Comparison of ENCODE assay signal across 9 mouse cellular contexts in the genomic region with DNA sequence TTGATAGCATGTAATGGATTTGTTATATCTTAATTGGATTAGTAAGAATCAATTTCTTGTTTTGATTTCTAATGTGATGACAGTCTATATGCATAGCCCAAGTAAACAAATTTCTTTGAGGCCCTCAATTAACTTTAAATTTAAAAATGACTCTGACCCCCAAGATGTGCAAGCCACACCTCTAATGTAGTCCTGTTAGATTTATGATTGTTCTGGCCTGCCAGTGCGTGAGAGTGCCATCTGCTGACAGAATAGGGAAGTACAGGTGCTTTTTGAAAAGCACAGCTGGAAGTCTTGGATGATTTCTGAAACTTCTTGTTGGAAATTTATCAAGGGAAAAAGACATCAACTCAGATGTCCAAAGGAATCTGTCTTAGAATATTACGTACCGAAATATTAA.
DNase-seq lines count a peak whose midpoint lies in the region; ATAC-seq and TF ChIP-seq lines count a peak whose summit lies in the region.
"Had no signal": no experiment of that assay in that cellular context is flagged by ENCODE, and none has a peak within 500 bp of the region (broad histone marks: within the 10 kb centered on the region; RNA-seq: fewer than 3 reads in every experiment).

No protein-coding gene starts in this region.

- no peak for ATAC-seq in forebrain, embryonic 14.5 days
- ATAC-seq in forebrain, embryonic 15.5 days (replicated peaks) = no peak
- no peak for ATAC-seq in stomach, postnatal 0 days (ENCODE audit: low FRiP score, low TSS enrichment)

- H3K9me3 ChIP-seq in forebrain, embryonic 14.5 days (replicated peaks; ENCODE audit: control insufficient read depth, low read length) = no peaks in the 10 kb centered on the region
- no peaks in the 10 kb centered on the region for H3K9me3 ChIP-seq in forebrain, embryonic 15.5 days
- H3K9me3 ChIP-seq in stomach, postnatal 0 days (ENCODE audit: control insufficient read depth, low read length) = no peaks in the 10 kb centered on the region
- H3K9me3 ChIP-seq: neural tube, embryonic 12.5 days had no signal

- no peak overlapping the region for H3K4me3 ChIP-seq in forebrain, embryonic 14.5 days (ENCODE audit: low read depth, low read length)
- H3K4me3 ChIP-seq in forebrain, embryonic 15.5 days = no peak overlapping the region
- H3K4me3 ChIP-seq in spleen, adult 2 months (ENCODE audit: extremely low read depth, insufficient read depth, insufficient read length) = no peak overlapping the region
- H3K4me3 ChIP-seq in stomach, postnatal 0 days (ENCODE audit: low read depth, low read length) = no peak overlapping the region
- H3K4me3 ChIP-seq: neural tube, embryonic 12.5 days had no signal

- WGBS in forebrain, embryonic 14.5 days = 52% methylated on average over 3 of the region's 3 CpGs
- 55% methylated on average over 3 of the region's 3 CpGs for WGBS in forebrain, embryonic 15.5 days
- WGBS in spleen, adult 2 months = 50% methylated on average over 3 of the region's 3 CpGs
- 31% methylated on average over 3 of the region's 3 CpGs for WGBS in stomach, postnatal 0 days

- DNase-seq in forebrain, embryonic 14.5 days (ENCODE audit: low spot score) = peak; percentile 72
- peak in 1 of 2 experiments; percentile 9 for DNase-seq in spleen, adult 2 months (ENCODE audit: low read depth in 1 of 2, low spot score in 2 of 2)
- DNase-seq in spleen, adult 12 weeks (ENCODE audit: low spot score) = no peak
- peak; percentile 67 to 82 for DNase-seq in cerebellum, postnatal 25 days
- peak; percentile 85 for DNase-seq in heart, postnatal 4 days
- peak; percentile 53 to 69 for DNase-seq in lung, adult 18-20 months
- peak; percentile 63 for DNase-seq in stomach, postnatal 0 days (ENCODE audit: low spot score)

- TF ChIP-seq POLR2A in spleen, adult 2 months (IDR thresholded peaks at IDR 0.05; ENCODE audit: low read depth, low read length) = no peak

- no peak for TF ChIP-seq EP300 in stomach, postnatal 0 days (optimal IDR thresholded peaks at IDR 0.05)

- no peaks in the 10 kb centered on the region for H3K27me3 ChIP-seq in forebrain, embryonic 14.5 days (replicated peaks; ENCODE audit: control insufficient read depth, insufficient read depth, low read length)
- no peaks in the 10 kb centered on the region for H3K27me3 ChIP-seq in forebrain, embryonic 15.5 days
- H3K27me3 ChIP-seq in spleen, adult 2 months (ENCODE audit: control insufficient read depth, insufficient read depth, low read length) = no peaks in the 10 kb centered on the region
- no peaks in the 10 kb centered on the region for H3K27me3 ChIP-seq in stomach, postnatal 0 days (ENCODE audit: control insufficient read depth, insufficient read depth, low read length)
- H3K27me3 ChIP-seq: neural tube, embryonic 12.5 days had no signal

- no peak overlapping the region for H3K27ac ChIP-seq in forebrain, embryonic 14.5 days (ENCODE audit: low read depth, low read length)
- no peak overlapping the region for H3K27ac ChIP-seq in forebrain, embryonic 15.5 days (replicated peaks)
- no peak overlapping the region for H3K27ac ChIP-seq in spleen, adult 2 months (ENCODE audit: insufficient read depth, low read length)
- no peak overlapping the region for H3K27ac ChIP-seq in stomach, postnatal 0 days (replicated peaks)
- H3K27ac ChIP-seq: neural tube, embryonic 12.5 days had no signal

- H3K9ac ChIP-seq in forebrain, embryonic 14.5 days (ENCODE audit: low read length) = no peak overlapping the region
- H3K9ac ChIP-seq in forebrain, embryonic 15.5 days (replicated peaks) = no peak overlapping the region
- no peak overlapping the region for H3K9ac ChIP-seq in stomach, postnatal 0 days (ENCODE audit: low read length)
- H3K9ac ChIP-seq: neural tube, embryonic 12.5 days had no signal

- H3K4me1 ChIP-seq in forebrain, embryonic 14.5 days (ENCODE audit: control insufficient read depth, insufficient read depth, low read length) = peaks cover 4% of the 10 kb centered on the region
- peaks cover 8% of the 10 kb centered on the region; the same call in 1 of the 2 replicates for H3K4me1 ChIP-seq in forebrain, embryonic 15.5 days
- H3K4me1 ChIP-seq in spleen, adult 2 months (ENCODE audit: control insufficient read depth, insufficient read depth, insufficient read length) = no peaks in the 10 kb centered on the region; the same call in 1 of the 2 replicates
- no peaks in the 10 kb centered on the region for H3K4me1 ChIP-seq in stomach, postnatal 0 days (replicated peaks; ENCODE audit: control insufficient read depth, insufficient read depth)

- H3K36me3 ChIP-seq in forebrain, embryonic 14.5 days (ENCODE audit: control insufficient read depth, insufficient read depth, low read length) = no peaks in the 10 kb centered on the region
- no peaks in the 10 kb centered on the region for H3K36me3 ChIP-seq in forebrain, embryonic 15.5 days
- no peaks in the 10 kb centered on the region for H3K36me3 ChIP-seq in spleen, adult 2 months (ENCODE audit: control insufficient read depth, insufficient read depth, low read length)
- H3K36me3 ChIP-seq in stomach, postnatal 0 days (ENCODE audit: control insufficient read depth, insufficient read depth, low read length) = no peaks in the 10 kb centered on the region
- H3K36me3 ChIP-seq: neural tube, embryonic 12.5 days had no signal

- H3K4me2 ChIP-seq in forebrain, embryonic 14.5 days (ENCODE audit: low read length) = no peak overlapping the region
- H3K4me2 ChIP-seq in forebrain, embryonic 15.5 days (replicated peaks) = no peak overlapping the region
- no peak overlapping the region for H3K4me2 ChIP-seq in stomach, postnatal 0 days (replicated peaks; ENCODE audit: low read depth)
- H3K4me2 ChIP-seq: neural tube, embryonic 12.5 days had no signal

- peak; percentile 42; the same call in 1 of the 2 replicates for TF ChIP-seq CTCF in spleen, adult 2 months (IDR thresholded peaks at IDR 0.05; ENCODE audit: extremely low read depth, insufficient read depth, insufficient read length, insufficient replicate concordance)
- peak; percentile 96 for TF ChIP-seq CTCF in stomach, postnatal 0 days (IDR thresholded peaks at IDR 0.05; ENCODE audit: low read depth)
